10 mouse cellular contexts compared by ENCODE assay signal in genomic region chr14:12162331-12162854, GRCm38 (mm10).
DNase-seq lines count a peak whose midpoint lies in the region; ATAC-seq lines count a peak whose summit lies in the region.
"Had no signal": no experiment of that assay in that cellular context is flagged by ENCODE, and none has a peak within 500 bp of the region (broad histone marks: within the 10 kb centered on the region; RNA-seq: fewer than 3 reads in every experiment).

No protein-coding gene starts in this region.

- peak overlapping the region; percentile 28; the same call in 1 of the 2 replicates for H3K27ac ChIP-seq in heart, embryonic 13.5 days (replicated peaks)
- no peak overlapping the region for H3K27ac ChIP-seq in lung, embryonic 16.5 days (ENCODE audit: low read length)
- H3K27ac ChIP-seq in forebrain, embryonic 11.5 days (ENCODE audit: low read depth, low read length), result no peak overlapping the region
- peak overlapping the region; percentile 67 for H3K27ac ChIP-seq in kidney, embryonic 16.5 days (ENCODE audit: low read length)

- no peaks in the 10 kb centered on the region for H3K27me3 ChIP-seq in heart, embryonic 13.5 days (replicated peaks)
- no peaks in the 10 kb centered on the region for H3K27me3 ChIP-seq in lung, embryonic 16.5 days (ENCODE audit: control insufficient read depth, insufficient read depth, low read depth, low read length)
- no peaks in the 10 kb centered on the region for H3K27me3 ChIP-seq in forebrain, embryonic 11.5 days (ENCODE audit: control insufficient read depth, insufficient read depth, low read length)
- no peaks in the 10 kb centered on the region for H3K27me3 ChIP-seq in kidney, embryonic 16.5 days (ENCODE audit: insufficient read depth, low read length)

- no peak overlapping the region for H3K9ac ChIP-seq in heart, embryonic 13.5 days
- H3K9ac ChIP-seq in lung, embryonic 16.5 days (ENCODE audit: low read length), result no peak overlapping the region
- H3K9ac ChIP-seq in forebrain, embryonic 11.5 days (ENCODE audit: low read length), result no peak overlapping the region
- H3K9ac ChIP-seq in kidney, embryonic 16.5 days (replicated peaks; ENCODE audit: low read length), result no peak overlapping the region

- no peak for ATAC-seq in heart, embryonic 13.5 days (ENCODE audit: extremely low read depth, insufficient number of reproducible peaks, low FRiP score, low TSS enrichment)
- peak; percentile 10; the same call in 1 of the 2 replicates for ATAC-seq in lung, embryonic 16.5 days (ENCODE audit: low read depth)
- no peak for ATAC-seq in forebrain, embryonic 11.5 days (replicated peaks; ENCODE audit: low FRiP score)
- ATAC-seq in kidney, embryonic 16.5 days (ENCODE audit: low FRiP score, low TSS enrichment), result peak; percentile 66
- ATAC-seq: inflammation-experienced regulatory T-cells, adult 6 months had no signal

- no peaks in the 10 kb centered on the region for H3K36me3 ChIP-seq in heart, embryonic 13.5 days
- H3K36me3 ChIP-seq in lung, embryonic 16.5 days (ENCODE audit: control insufficient read depth, insufficient read depth, low read length), result no peaks in the 10 kb centered on the region
- H3K36me3 ChIP-seq in forebrain, embryonic 11.5 days (ENCODE audit: control insufficient read depth, insufficient read depth, low read length), result no peaks in the 10 kb centered on the region
- H3K36me3 ChIP-seq in kidney, embryonic 16.5 days (ENCODE audit: insufficient read depth, low read length), result peaks cover 3% of the 10 kb centered on the region; the same call in 1 of the 2 replicates

- H3K9me3 ChIP-seq in heart, embryonic 13.5 days, result no peaks in the 10 kb centered on the region
- no peaks in the 10 kb centered on the region for H3K9me3 ChIP-seq in lung, embryonic 16.5 days (ENCODE audit: control insufficient read depth, low read length)
- H3K9me3 ChIP-seq in forebrain, embryonic 11.5 days (ENCODE audit: control insufficient read depth, low read length), result no peaks in the 10 kb centered on the region
- no peaks in the 10 kb centered on the region for H3K9me3 ChIP-seq in kidney, embryonic 16.5 days (ENCODE audit: low read length)

- no peak overlapping the region for H3K4me3 ChIP-seq in heart, embryonic 13.5 days
- no peak overlapping the region for H3K4me3 ChIP-seq in lung, embryonic 16.5 days (ENCODE audit: low read length)
- H3K4me3 ChIP-seq in forebrain, embryonic 11.5 days (ENCODE audit: low read depth, low read length), result no peak overlapping the region
- no peak overlapping the region for H3K4me3 ChIP-seq in kidney, embryonic 16.5 days (ENCODE audit: low read length)

- intact Hi-C loops in heart, postnatal 10 days (cut with DNase I), result no loop called here

- 68% methylated on average over 5 of the region's 5 CpGs for whole genome bisulfite sequencing in heart, embryonic 13.5 days
- WGBS in lung, embryonic 16.5 days, result 71% methylated on average over 5 of the region's 5 CpGs
- 78% methylated on average over 5 of the region's 5 CpGs for WGBS in forebrain, embryonic 11.5 days
- 45% methylated on average over 5 of the region's 5 CpGs for WGBS in kidney, embryonic 16.5 days

- DNase-seq in heart, postnatal 10 days, result no peak
- no peak for DNase-seq in lung, postnatal 25 days (ENCODE audit: low spot score)
- DNase-seq in forebrain, embryonic 11.5 days (ENCODE audit: low spot score), result peak; percentile 44
- DNase-seq in gastrocnemius, postnatal 25 days, result no peak
- DNase-seq in embryo, embryonic 10.5 days (ENCODE audit: low spot score), result no peak
- DNase-seq: adrenal gland, adult 2 months had no signal

- peaks cover under 1% of the 10 kb centered on the region; the same call in 1 of the 2 replicates for H3K4me1 ChIP-seq in heart, embryonic 13.5 days
- peaks cover 4% of the 10 kb centered on the region for H3K4me1 ChIP-seq in lung, embryonic 16.5 days (replicated peaks; ENCODE audit: control insufficient read depth, insufficient read depth, low read length)
- H3K4me1 ChIP-seq in forebrain, embryonic 11.5 days (replicated peaks; ENCODE audit: control insufficient read depth, insufficient read depth, low read length), result no peaks in the 10 kb centered on the region
- no peaks in the 10 kb centered on the region for H3K4me1 ChIP-seq in kidney, embryonic 16.5 days (ENCODE audit: insufficient read depth, low read length)

- no peak overlapping the region for H3K4me2 ChIP-seq in heart, embryonic 13.5 days
- H3K4me2 ChIP-seq in lung, embryonic 16.5 days (ENCODE audit: low read depth, low read length), result no peak overlapping the region
- H3K4me2 ChIP-seq in forebrain, embryonic 11.5 days (ENCODE audit: low read depth, low read length, severe bottlenecking), result no peak overlapping the region
- no peak overlapping the region for H3K4me2 ChIP-seq in kidney, embryonic 16.5 days (replicated peaks; ENCODE audit: low read depth, low read length)

Comparison
In these comparisons a context has a peak if more than half of its experiments do, and no peak if none do; other contexts are left out.
1. ATAC-seq: peak in lung, embryonic 16.5 days (single experiment) and kidney, embryonic 16.5 days (single experiment); none in heart, embryonic 13.5 days (single experiment) and forebrain, embryonic 11.5 days (single experiment).
2. H3K27ac ChIP-seq: peak in heart, embryonic 13.5 days (single experiment) and kidney, embryonic 16.5 days (single experiment); none in lung, embryonic 16.5 days (single experiment) and forebrain, embryonic 11.5 days (single experiment).